Mouse (Mus musculus) inflammation-experienced regulatory T-cells, adult 6 months (primary cell): Measurements from ENCODE around the gene Zswim3. TPM values are rescaled to one million over a fixed set of nuclear protein-coding genes. Genes with fewer than 3 reads are reported as not detected.
"Not testable (repeated sequence)": the region's sequence is repeated elsewhere in the genome, so short reads cannot be mapped to it uniquely, and the experiment has no call there.

Source experiments
- ATAC-seq: one replicate; pipeline ENCODE4 v1.8.0; 2017
- polyA plus RNA-seq, 3 experiments: library from polyadenylated mRNA; unstranded; fragments of 100-300 nt; shearing (Covaris generic); gene quantifications; one replicate each; pipeline ENCODE4 v1.2.1; 2017

The Zswim3 gene
- polyA plus RNA-seq, 3 experiments from 2014 or later = 3.7 to 6.1 (median 4.8) TPM

DNA sequence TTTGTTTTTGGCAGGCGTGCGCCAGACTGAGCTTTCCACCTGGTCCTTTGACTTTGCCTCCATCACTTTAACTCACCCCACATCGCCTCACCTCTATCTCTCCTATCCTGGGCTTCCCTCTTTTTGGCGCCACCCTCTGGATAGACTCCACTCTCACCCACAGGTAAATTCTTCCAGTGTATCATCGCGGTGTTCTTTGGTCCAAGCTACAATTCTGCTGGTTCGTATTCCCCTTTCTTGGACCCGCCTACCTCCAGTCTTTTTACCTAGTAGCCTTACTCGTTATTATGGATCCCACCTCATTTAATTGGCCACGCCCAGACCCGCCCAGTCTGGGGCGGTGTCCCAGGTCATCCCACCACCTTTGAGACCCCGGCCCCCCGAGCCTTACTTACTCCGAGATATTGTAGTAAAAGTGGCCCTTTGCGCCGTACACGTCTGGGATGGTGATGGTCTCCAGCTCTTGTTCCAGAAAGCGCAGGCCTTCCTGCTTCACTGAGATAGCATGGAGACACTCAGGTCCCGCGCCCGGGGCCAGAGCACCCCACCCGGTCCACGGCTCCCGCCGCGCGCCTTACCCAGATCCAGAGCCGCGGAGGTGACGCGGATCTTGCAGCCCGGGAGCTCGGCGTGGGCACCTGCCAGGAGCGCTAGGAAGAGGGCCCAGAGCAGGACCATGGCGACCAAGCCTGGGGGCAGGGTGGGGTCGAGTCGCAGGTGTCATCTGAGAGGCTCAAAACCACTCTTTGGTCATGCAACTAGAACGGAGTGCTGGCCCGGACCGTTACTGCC lies 51.6 kb downstream of the Zswim3 start:
- peak; percentile 42 for ATAC-seq

DNA sequence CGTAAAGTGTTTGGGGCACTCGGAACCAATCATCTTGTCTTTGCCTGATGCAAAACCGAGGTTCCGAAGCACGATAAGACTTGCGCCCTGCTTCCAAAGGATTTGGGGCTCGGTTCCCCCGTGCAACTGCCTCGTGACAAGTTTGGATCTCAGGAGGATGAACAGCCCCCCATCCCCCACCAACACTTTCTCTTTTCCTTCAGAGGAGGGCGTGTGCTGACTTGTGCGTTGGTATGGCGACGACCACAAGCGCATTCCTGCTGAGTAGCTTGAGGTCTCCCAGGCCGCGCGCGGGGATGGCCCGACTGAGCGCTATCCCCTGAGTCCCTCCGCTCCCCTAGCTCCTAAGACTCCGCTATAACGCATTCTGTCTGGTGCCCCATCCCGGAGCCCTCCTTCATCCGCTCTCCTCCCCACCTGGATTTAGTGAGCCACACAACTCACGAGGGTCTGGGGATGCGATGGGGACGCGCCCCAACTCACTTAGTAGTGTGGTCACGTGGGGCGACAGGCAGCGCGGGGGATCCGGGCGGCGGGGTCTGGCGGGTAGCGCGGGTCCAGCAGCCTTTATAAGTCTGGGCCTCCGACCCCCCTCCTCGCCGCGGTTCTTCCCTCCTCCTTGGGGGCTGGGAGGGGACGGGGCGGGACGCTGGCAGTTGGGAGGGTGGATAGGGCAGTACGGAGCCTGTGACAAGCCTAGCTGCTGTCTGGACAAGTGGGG lies 52.4 kb downstream of the Zswim3 start, which contains the start of gene Pltp:
Pltp (minus strand) TSS at position 611 of the 721 bp plus-strand sequence.
- ATAC-seq = peak; percentile 78

DNA sequence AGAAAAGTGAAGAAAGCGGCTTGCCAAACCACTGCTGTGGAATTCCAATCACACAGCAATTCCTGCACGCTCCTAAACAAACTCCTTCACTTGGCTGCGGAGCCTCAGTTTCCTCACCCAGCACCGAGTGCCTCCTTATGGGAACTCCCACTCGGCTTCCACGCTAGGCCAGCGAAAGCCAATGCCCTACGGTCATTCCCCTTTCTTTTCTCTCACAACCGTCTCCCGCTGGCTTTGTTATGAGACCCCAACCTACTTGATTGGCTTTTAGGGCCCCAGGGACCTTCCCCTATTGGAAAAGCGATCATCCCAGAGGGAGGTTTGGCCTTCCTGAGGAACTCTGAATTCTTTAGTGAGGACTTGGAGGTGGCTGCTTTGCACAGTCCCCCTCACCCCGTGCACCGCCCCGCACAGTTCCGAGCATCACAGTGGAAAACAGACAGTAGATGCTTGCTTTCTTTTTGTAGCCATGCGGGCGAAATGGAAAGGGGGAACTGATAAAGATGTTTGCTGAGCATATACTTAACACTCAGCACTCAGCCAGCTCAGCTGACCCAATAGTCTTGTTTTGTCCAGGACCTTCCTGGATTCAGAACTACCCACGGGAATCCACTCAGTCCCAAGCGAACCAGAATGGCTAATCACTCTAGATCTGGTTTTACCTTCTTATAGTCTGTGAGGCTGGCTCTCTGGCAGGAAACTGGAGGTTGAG lies 53.1 kb downstream of the Zswim3 start:
- ATAC-seq = no peak

DNA sequence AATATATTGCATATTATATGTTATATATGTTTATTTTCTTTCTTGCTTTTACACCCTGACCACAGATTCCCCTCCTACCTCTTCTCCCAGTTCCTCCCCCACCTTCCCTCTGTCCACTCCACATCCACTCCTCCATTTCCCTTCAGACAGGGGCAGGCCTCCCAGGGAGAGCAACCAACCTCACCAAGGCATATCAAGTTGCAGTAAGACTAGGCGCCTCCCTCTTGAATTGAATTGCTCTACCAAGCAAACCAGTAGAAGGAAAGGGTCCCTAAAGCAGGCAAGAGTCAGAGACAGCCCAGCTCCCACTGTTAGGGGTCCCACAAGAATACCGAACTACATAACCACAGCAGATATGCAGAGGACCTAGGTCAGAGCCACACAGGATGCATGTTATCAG lies 54.3 kb downstream of the Zswim3 start:
- ATAC-seq = no peak

DNA sequence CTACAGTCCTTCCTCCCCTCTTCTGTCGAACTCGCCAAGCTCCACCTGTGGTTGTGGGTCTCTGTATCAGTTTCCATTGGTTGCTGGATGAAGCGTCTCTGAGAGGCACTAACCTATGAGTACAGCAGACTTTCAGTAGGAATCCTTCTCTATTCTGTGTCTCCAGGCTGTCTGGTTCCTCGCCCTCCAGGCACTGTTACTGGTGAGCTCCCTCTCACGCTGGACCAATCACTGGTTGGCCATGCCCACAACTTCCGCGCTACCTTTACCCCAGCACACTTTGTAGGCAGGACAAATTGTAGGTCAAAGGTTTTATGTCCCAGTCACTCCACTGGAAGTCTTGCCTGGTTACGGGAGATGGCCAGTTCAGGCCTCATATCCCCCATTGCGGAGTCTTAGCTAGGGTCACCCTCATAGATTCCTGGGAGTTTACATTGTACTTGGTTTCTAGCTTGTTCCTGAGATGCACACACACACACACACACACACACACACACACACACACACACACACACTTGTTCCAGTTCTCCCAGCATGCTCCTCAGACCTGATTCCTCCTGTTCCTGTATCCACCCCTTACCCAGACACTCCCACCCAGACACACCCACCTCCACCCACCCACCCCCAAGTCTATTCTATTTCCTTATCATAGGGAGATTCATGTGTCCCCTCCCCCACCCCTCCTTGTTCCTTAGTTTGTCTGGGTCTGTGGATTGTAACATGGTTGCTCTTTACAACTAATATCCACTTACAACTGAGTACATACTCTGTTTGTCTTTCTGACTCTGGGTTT lies 54.9 kb downstream of the Zswim3 start:
- ATAC-seq = no peak

DNA sequence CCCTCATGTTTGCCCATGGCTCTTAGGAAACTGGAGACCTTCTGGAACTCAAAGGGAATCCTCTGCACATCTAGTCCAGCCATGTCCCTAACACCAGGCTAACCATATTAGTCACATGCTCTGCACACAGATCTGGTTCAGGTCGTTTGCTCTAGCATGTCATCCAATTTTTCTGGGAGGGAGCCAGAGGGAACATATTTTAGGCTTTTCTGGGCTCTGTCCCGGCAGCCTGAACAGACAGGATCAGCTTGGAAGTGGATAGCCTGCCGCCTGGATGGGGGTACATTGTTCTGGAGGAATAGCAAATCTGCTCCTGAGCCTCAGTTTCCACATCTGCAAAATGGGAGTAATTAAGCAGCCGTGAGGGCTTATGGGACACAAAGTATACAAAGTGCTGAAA lies 56.2 kb downstream of the Zswim3 start:
- no peak for ATAC-seq

DNA sequence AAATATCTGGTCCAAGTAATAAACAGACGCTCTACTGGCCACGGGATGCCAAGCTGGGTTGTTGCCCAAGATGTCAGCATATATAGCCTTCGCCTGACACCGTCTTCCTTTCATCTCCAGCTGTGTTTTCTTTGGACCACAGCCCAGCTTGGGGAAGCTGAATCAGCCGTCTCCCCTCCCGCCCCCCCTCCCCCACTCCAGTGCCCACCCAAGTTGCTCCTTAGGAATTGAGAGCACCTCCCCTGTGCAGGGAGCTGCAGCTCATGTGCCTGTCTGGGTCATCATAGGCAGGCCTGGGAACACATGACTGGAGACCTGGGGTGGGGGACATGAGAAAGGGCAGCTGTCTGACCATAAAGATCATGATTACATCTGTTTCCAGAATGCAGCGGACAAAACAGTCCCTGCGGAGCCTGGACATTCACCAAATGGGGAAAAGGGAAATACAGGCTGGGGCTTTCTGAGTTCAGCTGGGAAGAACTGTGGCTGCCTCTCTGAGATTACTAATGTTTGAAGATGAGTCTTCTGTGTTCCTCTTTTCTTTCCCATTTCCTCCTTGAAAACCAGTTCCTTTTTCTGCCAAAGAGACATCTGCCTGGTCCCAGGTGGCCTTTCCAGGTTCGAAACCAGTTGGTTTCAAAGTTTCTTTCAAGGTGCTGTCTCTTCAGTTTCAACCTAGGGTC lies 57.4 kb downstream of the Zswim3 start:
- ATAC-seq = no peak

DNA sequence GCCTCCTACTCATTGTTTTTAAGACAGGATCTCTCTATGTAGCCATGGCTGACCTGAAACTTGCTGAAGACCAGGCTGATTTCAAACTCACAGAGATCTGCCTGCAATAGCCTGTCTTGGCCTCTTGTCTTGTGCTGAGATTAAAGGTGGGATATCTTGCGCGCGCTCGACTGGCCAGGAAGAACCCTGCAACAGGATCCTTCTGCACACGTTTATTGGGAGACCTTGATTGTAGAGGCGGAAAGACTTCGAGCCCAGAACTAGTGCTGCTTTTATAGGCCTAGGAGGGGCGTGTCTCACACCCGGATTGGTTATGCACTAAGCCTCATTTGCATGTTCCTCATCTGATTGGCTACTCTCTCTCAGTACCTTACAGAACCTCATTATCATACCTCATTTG lies 58.5 kb downstream of the Zswim3 start:
- ATAC-seq = not testable (repeated sequence)

DNA sequence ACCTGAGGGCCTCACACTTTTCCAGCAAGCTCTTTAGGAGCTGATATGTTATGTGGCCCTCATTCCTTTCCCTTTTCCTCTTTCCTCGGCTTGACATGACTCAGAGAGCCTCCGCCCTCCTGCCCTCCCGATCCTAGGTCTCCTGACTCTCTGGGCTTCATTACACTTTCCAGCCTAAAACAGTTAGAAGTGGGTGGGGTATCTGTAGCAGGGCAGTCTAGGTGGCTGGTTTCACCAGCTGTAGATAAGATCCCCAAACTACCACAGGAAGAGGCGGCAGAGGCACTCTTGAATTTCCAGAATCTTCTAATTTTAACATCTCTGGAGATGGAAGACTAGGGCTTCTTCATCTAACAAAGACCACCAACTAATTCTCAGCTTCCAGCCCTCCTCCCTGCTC lies 59.7 kb downstream of the Zswim3 start:
- no peak for ATAC-seq

DNA sequence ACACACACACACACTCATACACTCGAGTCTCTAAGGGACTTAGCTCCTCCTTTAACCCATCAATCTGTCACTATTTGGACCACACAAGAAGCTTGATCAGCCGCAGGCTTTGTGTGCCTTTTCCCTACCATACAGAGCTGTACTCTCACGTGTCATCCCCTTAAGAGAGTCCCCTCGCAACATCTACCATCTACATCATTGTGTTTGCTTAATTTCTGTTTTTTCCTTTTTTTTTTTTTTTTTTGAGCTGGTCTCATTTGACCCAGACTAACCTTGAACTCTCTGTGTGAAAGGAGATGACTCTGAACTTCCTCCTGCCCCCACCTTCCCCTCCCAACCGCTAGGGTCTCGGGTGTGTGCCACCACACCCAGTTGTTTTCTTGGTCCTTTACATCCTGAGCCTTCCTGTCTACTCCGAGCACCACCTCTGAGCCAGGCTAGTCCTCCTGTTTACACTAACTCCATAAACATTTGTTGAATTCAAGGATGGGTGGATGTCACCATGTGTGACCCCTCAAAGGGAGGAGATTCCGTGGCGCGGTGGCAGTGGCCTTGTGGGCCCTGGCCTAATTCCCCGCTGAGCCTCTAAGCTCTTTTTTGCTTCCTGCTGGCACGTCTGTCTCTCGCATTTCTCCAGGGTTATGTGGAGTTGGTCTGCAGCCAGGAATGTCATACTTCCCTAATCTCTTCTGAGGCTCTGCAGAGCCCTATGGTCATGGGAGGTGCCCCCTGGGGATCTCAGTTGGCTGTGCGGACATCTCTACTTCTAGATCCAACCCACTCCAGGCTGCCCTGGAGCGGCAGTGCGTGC lies 62.0 kb downstream of the Zswim3 start:
- no peak for ATAC-seq

DNA sequence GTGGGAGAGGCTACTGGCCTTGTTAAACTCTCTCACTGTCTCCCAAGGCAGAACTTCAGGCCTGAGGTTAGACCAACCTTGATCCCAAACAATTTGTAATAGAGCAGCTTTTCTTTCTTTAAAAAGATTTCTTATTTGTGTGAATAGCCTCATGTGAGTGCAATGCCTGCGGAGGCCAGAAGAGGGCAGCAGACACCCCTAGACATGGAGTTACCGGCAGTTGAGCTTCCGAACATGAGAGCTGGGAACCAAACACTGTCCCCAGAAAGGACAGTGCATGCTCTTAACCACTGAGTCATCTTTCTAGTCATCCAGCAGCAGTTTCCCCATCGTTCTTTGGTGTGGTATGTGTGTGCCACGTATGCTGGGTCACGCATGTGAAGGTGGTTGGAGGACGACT lies 62.7 kb downstream of the Zswim3 start:
- ATAC-seq = no peak

DNA sequence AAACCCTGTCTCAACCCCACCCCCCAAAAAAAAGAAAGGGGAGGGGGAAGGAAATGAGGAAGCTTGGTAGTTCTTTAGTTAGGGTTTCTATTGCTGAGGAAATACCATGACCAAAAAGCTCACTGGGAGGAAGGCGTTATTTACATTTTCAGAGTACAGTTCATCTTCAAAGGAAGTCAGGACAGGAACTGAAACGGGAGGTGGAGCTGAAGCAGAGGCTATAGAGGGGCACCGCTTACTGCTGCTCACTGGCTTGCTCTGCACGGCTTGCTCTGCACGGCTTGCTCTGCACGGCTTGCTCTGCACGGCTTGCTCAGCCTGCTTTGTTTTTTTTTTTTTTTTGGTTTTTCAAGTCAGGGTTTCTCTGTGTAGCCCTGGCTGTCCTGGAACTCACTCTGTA lies 63.6 kb downstream of the Zswim3 start:
- peak; percentile 63 for ATAC-seq

Other genes starting within 250 kb of the Zswim3 start
- not detected for gene Wfdc2, start 242.7 kb upstream of the Zswim3 start, polyA plus RNA-seq
- not detected for gene Spint3, start 231.6 kb upstream of the Zswim3 start, polyA plus RNA-seq
- gene Wfdc6a, start 219.7 kb upstream of the Zswim3 start, polyA plus RNA-seq = not detected
- not detected for gene Eppin, start 211.5 kb upstream of the Zswim3 start, polyA plus RNA-seq
- not detected for gene Wfdc6b, start 191.6 kb upstream of the Zswim3 start, polyA plus RNA-seq
- gene Wfdc8, start 191.5 kb upstream of the Zswim3 start, polyA plus RNA-seq = not detected
- gene Wfdc16, start 166.3 kb upstream of the Zswim3 start, polyA plus RNA-seq = not detected
- not detected for gene Wfdc10, start 149.1 kb upstream of the Zswim3 start, polyA plus RNA-seq
- gene Wfdc9, start 148.5 kb upstream of the Zswim3 start, polyA plus RNA-seq = not detected
- gene Wfdc11, start 131.0 kb upstream of the Zswim3 start, polyA plus RNA-seq = not detected
- not detected for gene Wfdc13, start 120.0 kb upstream of the Zswim3 start, polyA plus RNA-seq
- not detected for gene Spint4, start 106.6 kb upstream of the Zswim3 start, polyA plus RNA-seq
- not detected for gene Spint5, start 89.8 kb upstream of the Zswim3 start, polyA plus RNA-seq
- not detected for gene Wfdc3, start 59.2 kb upstream of the Zswim3 start, polyA plus RNA-seq
- gene Dnttip1, start 59.1 kb upstream of the Zswim3 start, polyA plus RNA-seq = 1 to 10 TPM; 3.8 to 7.8 (median 5.0) TPM
- 100 to 1,000 TPM in 1 of 3 experiments, 10 to 100 TPM in 1, 1 to 10 TPM in 1; 7.9 to 171 (median 15.0) TPM for gene Ube2c, start 35.2 kb upstream of the Zswim3 start, polyA plus RNA-seq
- gene Tnnc2, start 25.1 kb upstream of the Zswim3 start, polyA plus RNA-seq = not detected
- 1 to 10 TPM; 5.2 to 9.7 (median 6.4) TPM for gene Snx21, start 19.3 kb upstream of the Zswim3 start, polyA plus RNA-seq
- 10 to 100 TPM; 34.5 to 45.6 (median 39.3) TPM for gene Acot8, start 216 bp upstream of the Zswim3 start, polyA plus RNA-seq
- 10 to 100 TPM; 17.5 to 25.7 (median 22.5) TPM for gene Zswim1, start 17.6 kb downstream of the Zswim3 start, polyA plus RNA-seq
- gene Spata25, start 23.4 kb downstream of the Zswim3 start, polyA plus RNA-seq = not detected
- gene Ctsa, start 27.8 kb downstream of the Zswim3 start, polyA plus RNA-seq = 100 to 1,000 TPM; 206 to 247 (median 207) TPM
- gene Neurl2, start 28.4 kb downstream of the Zswim3 start, polyA plus RNA-seq = 1 to 10 TPM; 1.0 to 2.7 (median 1.1) TPM
- gene Pltp, start 52.6 kb downstream of the Zswim3 start, polyA plus RNA-seq = 1 to 10 TPM in 2 of 3 experiments, under 1 TPM in 1; 0.50 to 3.0 (median 1.3) TPM
- 100 to 1,000 TPM; 110 to 126 (median 112) TPM for gene Pcif1, start 74.2 kb downstream of the Zswim3 start, polyA plus RNA-seq
- 1 to 10 TPM; 6.2 to 7.4 (median 6.8) TPM for gene Zfp335, start 106.7 kb downstream of the Zswim3 start, polyA plus RNA-seq
- gene Mmp9, start 135.7 kb downstream of the Zswim3 start, polyA plus RNA-seq = 1 to 10 TPM; 1.3 to 2.6 (median 2.6) TPM
- under 1 TPM in 2 of 3 experiments, not detected in 1; 0.21 to 0.33 TPM for gene Slc12a5, start 155.7 kb downstream of the Zswim3 start, polyA plus RNA-seq
- gene Ncoa5, start 229.8 kb downstream of the Zswim3 start, polyA plus RNA-seq = 10 to 100 TPM; 15.3 to 40.6 (median 24.8) TPM